Mouse (Mus musculus): Measurements from ENCODE around the gene Ezh2. TPM values are rescaled to one million over a fixed set of nuclear protein-coding genes. Genes with fewer than 3 reads are reported as not detected.

Gene Ezh2
- polyA plus RNA-seq, 1 experiment from 2014 or later = 216 TPM

DNA sequence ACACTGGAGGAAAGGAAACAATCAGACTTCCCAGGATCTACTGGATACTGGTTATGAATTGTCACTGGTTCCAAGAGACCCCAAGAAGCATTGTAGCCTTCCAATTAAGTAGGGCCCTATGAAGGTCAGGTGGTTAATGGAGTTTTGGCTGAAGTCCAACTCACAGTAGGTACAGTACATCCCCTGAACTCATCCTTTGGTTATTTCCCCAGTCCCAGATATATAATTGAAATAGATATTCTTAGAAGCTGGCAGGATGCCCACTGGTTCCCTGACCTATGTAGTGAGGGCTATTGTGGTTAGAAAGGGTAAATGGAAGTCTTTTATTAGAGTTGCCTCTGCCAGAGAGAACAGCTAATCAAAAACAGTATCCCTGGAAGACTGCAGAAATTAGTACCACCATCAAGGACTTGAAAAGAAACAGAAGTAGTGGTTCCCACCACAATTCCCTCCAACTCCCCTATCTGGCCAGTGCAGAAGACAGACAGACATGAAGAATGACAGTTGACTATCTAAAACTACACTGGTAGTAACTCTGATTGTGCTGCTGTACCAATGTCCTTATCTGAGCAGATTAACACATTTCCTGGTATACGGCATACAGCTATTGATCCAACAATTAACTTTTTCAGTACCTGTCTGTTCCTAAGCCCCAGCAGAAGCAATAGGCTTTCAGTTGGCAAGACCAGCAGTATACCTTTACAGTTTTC is 29.7 kb downstream of the Ezh2 start:
- Histone ChIP-seq H3K4me3 (ENCODE audit: low read depth, low read length) (no peak overlapping the region), H3K4me1 (replicated peaks; ENCODE audit: control insufficient read depth, insufficient read depth, low read length) (no peaks in the 10 kb centered on the region), H3K9me3 (ENCODE audit: control insufficient read depth, low read length) (no peaks in the 10 kb centered on the region), H3K36me3 (ENCODE audit: control insufficient read depth, insufficient read depth, low read length) (peaks cover 20% of the 10 kb centered on the region), H3K9ac (ENCODE audit: low read length) (no peak overlapping the region), H3K27me3 (ENCODE audit: control insufficient read depth, insufficient read depth, low read length) (no peaks in the 10 kb centered on the region), H3K27ac (ENCODE audit: low read depth, low read length) (no peak overlapping the region), H3K4me2 (ENCODE audit: low read depth, low read length, severe bottlenecking) (no peak overlapping the region)
- 97% methylated on average over 1 of the region's 1 CpGs for WGBS
- ATAC-seq (replicated peaks; ENCODE audit: low FRiP score) (0 out of 2 replicates have a peak, but pooled peaks have one; percentile 21), DNase-seq (ENCODE audit: low spot score) (no peak)

DNA sequence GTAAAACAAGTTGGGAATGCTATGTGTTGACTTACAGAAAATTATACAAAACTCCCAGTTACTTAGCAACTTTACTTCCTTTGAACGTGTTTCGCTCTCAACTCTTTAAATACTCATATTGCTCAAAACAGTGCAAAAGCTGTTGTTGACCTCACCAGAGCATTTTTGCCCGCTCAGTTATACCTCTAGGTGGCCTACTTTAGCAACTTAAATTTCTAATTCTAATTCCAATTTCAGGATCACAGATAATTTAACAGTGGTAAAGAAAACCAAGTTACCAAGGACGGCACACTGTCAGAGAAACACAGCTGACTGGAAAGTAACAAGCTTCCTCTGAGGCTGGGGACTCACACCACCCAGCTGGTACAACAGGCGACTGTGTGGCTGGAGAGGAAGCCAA is 33.7 kb downstream of the Ezh2 start:
- ATAC-seq (replicated peaks; ENCODE audit: low FRiP score) = no peak
- WGBS = 95% methylated on average over 5 of the region's 5 CpGs
- Histone ChIP-seq H3K9ac (ENCODE audit: low read length) (no peak overlapping the region), H3K27me3 (ENCODE audit: control insufficient read depth, insufficient read depth, low read length) (no peaks in the 10 kb centered on the region), H3K4me2 (ENCODE audit: low read depth, low read length, severe bottlenecking) (no peak overlapping the region), H3K4me1 (replicated peaks; ENCODE audit: control insufficient read depth, insufficient read depth, low read length) (no peaks in the 10 kb centered on the region), H3K4me3 (ENCODE audit: low read depth, low read length) (no peak overlapping the region), H3K36me3 (ENCODE audit: control insufficient read depth, insufficient read depth, low read length) (peaks cover 6% of the 10 kb centered on the region; the same call in 1 of the 2 replicates), H3K9me3 (ENCODE audit: control insufficient read depth, low read length) (no peaks in the 10 kb centered on the region), H3K27ac (ENCODE audit: low read depth, low read length) (no peak overlapping the region)
- no peak for DNase-seq (ENCODE audit: low spot score)

DNA sequence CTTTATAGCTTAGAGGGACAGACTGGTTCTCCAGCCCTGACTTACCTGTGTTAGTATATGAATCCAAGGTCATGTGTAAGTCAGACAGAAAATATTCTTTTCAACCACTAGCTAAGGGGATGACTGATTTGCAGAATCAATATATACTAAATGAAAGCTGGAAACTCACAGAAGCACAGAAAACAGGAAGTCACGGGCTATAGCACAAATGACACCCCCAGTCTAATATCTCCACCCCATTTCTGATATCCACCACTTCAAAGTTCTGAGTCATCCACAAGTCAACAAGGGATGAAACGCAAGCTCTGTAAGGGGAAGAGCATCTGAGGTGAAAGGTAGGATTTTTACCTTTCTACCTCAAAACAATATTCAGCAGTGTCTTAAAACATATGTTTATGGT is 34.3 kb downstream of the Ezh2 start:
- Histone ChIP-seq H3K27ac (ENCODE audit: low read depth, low read length) (no peak overlapping the region), H3K9ac (ENCODE audit: low read length) (no peak overlapping the region), H3K36me3 (ENCODE audit: control insufficient read depth, insufficient read depth, low read length) (peaks cover 4% of the 10 kb centered on the region; the same call in 1 of the 2 replicates), H3K4me3 (ENCODE audit: low read depth, low read length) (no peak overlapping the region), H3K4me2 (ENCODE audit: low read depth, low read length, severe bottlenecking) (no peak overlapping the region), H3K27me3 (ENCODE audit: control insufficient read depth, insufficient read depth, low read length) (no peaks in the 10 kb centered on the region), H3K9me3 (ENCODE audit: control insufficient read depth, low read length) (no peaks in the 10 kb centered on the region), H3K4me1 (replicated peaks; ENCODE audit: control insufficient read depth, insufficient read depth, low read length) (no peaks in the 10 kb centered on the region)
- ATAC-seq (replicated peaks; ENCODE audit: low FRiP score) (no peak), DNase-seq (ENCODE audit: low spot score) (no peak)
- WGBS = 91% methylated on average over 2 of the region's 2 CpGs

DNA sequence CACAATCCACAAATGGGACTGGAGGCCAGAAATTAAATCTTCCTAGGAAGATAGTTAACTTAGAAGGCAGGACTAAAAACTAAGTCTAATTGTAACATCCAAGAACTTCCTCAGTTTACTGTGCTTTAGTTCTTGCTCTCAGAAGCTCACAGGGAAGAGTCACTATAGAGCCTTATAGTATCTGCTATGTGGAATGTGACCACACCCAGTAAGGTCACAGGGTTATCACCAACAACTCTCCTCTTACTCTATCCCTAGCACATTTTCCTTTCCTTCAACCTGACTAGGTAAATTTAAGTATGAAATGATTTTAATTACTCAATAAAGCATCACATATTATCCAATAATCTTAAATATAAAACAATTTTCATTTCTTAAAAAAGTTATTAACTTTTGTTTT is 34.7 kb downstream of the Ezh2 start:
- no peak overlapping the region for H3K4me3 ChIP-seq (ENCODE audit: low read depth, low read length)
- ATAC-seq (replicated peaks; ENCODE audit: low FRiP score) (no peak), DNase-seq (ENCODE audit: low spot score) (no peak)
- H3K4me2 ChIP-seq (ENCODE audit: low read depth, low read length, severe bottlenecking) = no peak overlapping the region
- no peaks in the 10 kb centered on the region for H3K9me3 ChIP-seq (ENCODE audit: control insufficient read depth, low read length)
- H3K4me1 ChIP-seq (replicated peaks; ENCODE audit: control insufficient read depth, insufficient read depth, low read length) = no peaks in the 10 kb centered on the region
- no peaks in the 10 kb centered on the region for H3K27me3 ChIP-seq (ENCODE audit: control insufficient read depth, insufficient read depth, low read length)
- no peak overlapping the region for H3K27ac ChIP-seq (ENCODE audit: low read depth, low read length)
- peaks cover 4% of the 10 kb centered on the region; the same call in 1 of the 2 replicates for H3K36me3 ChIP-seq (ENCODE audit: control insufficient read depth, insufficient read depth, low read length)
- no peak overlapping the region for H3K9ac ChIP-seq (ENCODE audit: low read length)

DNA sequence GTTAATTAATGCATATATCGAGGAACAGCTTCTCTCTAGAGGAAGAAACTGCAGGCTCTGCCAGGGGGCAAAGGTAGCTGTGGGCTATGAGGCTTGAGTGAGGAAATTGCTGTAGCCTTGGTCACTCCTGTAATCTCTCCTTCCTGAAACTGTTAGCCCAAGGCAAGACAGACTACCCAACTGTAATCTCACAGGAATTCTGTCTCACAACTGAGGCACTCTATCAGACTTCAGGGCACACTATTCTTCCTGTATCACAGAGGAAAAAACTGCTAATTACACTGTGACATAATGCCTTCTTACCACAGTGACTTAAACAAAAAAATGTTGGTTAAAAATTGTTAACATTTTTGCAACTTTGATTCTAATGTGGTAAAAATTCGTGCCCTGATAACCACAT is 35.9 kb downstream of the Ezh2 start:
- no peaks in the 10 kb centered on the region for H3K4me1 ChIP-seq (replicated peaks; ENCODE audit: control insufficient read depth, insufficient read depth, low read length)
- H3K36me3 ChIP-seq (ENCODE audit: control insufficient read depth, insufficient read depth, low read length) = peaks cover 4% of the 10 kb centered on the region; the same call in 1 of the 2 replicates
- H3K27me3 ChIP-seq (ENCODE audit: control insufficient read depth, insufficient read depth, low read length) = no peaks in the 10 kb centered on the region
- no peak overlapping the region for H3K9ac ChIP-seq (ENCODE audit: low read length)
- H3K27ac ChIP-seq (ENCODE audit: low read depth, low read length) = no peak overlapping the region
- 91% methylated on average over 2 of the region's 2 CpGs for WGBS
- no peak overlapping the region for H3K4me2 ChIP-seq (ENCODE audit: low read depth, low read length, severe bottlenecking)
- ATAC-seq (replicated peaks; ENCODE audit: low FRiP score) = no peak
- no peaks in the 10 kb centered on the region for H3K9me3 ChIP-seq (ENCODE audit: control insufficient read depth, low read length)
- no peak overlapping the region for H3K4me3 ChIP-seq (ENCODE audit: low read depth, low read length)
- DNase-seq (ENCODE audit: low spot score) = no peak

DNA sequence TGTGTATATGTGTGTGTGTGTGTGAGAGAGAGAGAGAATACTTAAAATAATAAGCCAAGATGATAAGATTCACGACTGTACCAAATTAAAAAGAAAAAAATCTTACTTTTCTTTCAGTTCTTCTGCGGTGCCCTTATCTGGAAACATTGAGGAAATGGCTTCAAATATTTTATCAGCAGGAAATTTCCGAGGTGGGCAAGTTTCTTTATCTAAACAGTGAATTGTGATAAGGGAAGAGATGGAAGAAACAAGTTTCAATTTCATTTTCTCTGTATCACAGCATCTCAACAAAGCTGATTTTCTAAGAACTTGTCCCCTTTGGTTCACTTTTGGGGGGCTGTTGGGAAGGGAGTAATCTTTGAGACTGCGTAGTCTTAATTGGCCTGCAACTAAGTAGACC is 42.9 kb downstream of the Ezh2 start:
- H3K9me3 ChIP-seq (ENCODE audit: control insufficient read depth, low read length) = no peaks in the 10 kb centered on the region
- peaks cover 7% of the 10 kb centered on the region for H3K36me3 ChIP-seq (ENCODE audit: control insufficient read depth, insufficient read depth, low read length)
- no peaks in the 10 kb centered on the region for H3K4me1 ChIP-seq (replicated peaks; ENCODE audit: control insufficient read depth, insufficient read depth, low read length)
- whole genome bisulfite sequencing = 93% methylated on average over 4 of the region's 4 CpGs
- H3K4me3 ChIP-seq (ENCODE audit: low read depth, low read length) = no peak overlapping the region
- ATAC-seq (replicated peaks; ENCODE audit: low FRiP score) (no peak), DNase-seq (ENCODE audit: low spot score) (no peak)
- no peak overlapping the region for H3K9ac ChIP-seq (ENCODE audit: low read length)
- H3K4me2 ChIP-seq (ENCODE audit: low read depth, low read length, severe bottlenecking) = no peak overlapping the region
- no peaks in the 10 kb centered on the region for H3K27me3 ChIP-seq (ENCODE audit: control insufficient read depth, insufficient read depth, low read length)
- H3K27ac ChIP-seq (ENCODE audit: low read depth, low read length) = no peak overlapping the region

DNA sequence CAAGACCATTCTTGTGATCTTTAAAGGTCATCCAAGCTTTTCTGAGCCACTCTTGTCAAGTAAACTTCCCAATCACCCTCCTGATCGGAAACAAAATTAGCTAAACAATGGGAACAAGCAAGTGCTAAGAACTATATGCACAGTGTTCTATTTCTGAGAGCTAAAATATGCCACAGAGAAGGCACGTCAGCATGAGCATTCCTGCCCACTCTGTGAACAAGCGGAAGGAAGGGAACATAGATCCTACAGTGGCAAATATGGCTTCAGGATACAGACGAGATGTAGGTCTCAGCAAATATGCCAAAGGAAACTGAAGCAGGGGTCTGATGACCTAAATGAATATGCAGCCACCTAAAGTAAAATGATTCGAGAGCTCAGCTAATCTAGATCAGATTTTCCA is 59.8 kb downstream of the Ezh2 start:
- H3K9ac ChIP-seq (ENCODE audit: low read length) = no peak overlapping the region
- H3K9me3 ChIP-seq (ENCODE audit: control insufficient read depth, low read length) = no peaks in the 10 kb centered on the region
- no peaks in the 10 kb centered on the region for H3K27me3 ChIP-seq (ENCODE audit: control insufficient read depth, insufficient read depth, low read length)
- no peak overlapping the region for H3K27ac ChIP-seq (ENCODE audit: low read depth, low read length)
- DNase-seq (ENCODE audit: low spot score) (no peak), ATAC-seq (replicated peaks; ENCODE audit: low FRiP score) (no peak)
- no peak overlapping the region for H3K4me2 ChIP-seq (ENCODE audit: low read depth, low read length, severe bottlenecking)
- WGBS = 90% methylated on average over 5 of the region's 5 CpGs
- H3K4me1 ChIP-seq (replicated peaks; ENCODE audit: control insufficient read depth, insufficient read depth, low read length) = no peaks in the 10 kb centered on the region
- H3K4me3 ChIP-seq (ENCODE audit: low read depth, low read length) = no peak overlapping the region
- H3K36me3 ChIP-seq (ENCODE audit: control insufficient read depth, insufficient read depth, low read length) = peaks cover 11% of the 10 kb centered on the region; the same call in 1 of the 2 replicates

DNA sequence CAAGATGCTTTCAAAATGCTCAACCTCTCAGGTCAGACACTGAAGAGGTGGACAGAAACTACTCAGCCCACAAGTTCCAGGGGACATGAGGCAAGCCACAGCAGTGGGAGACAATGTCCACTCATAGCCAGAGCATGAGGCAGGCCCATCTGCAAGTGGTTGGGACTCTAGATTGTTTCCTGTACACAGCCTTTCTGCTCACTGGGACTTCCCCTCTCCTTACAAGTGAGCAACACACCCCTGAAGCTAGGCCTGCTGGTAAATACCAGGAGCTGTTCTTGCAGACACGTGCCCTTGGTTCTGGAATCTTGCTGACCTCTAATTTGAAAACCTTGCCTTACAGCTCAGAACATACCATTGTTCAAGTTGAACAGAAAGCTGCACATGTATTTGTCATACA is 62.6 kb downstream of the Ezh2 start:
- no peak overlapping the region for H3K9ac ChIP-seq (ENCODE audit: low read length)
- H3K27me3 ChIP-seq (ENCODE audit: control insufficient read depth, insufficient read depth, low read length) = no peaks in the 10 kb centered on the region
- no peak overlapping the region for H3K4me2 ChIP-seq (ENCODE audit: low read depth, low read length, severe bottlenecking)
- no peaks in the 10 kb centered on the region for H3K4me1 ChIP-seq (replicated peaks; ENCODE audit: control insufficient read depth, insufficient read depth, low read length)
- no peak for DNase-seq (ENCODE audit: low spot score)
- H3K9me3 ChIP-seq (ENCODE audit: control insufficient read depth, low read length) = no peaks in the 10 kb centered on the region
- ATAC-seq (replicated peaks; ENCODE audit: low FRiP score) = no peak
- no peak overlapping the region for H3K27ac ChIP-seq (ENCODE audit: low read depth, low read length)
- no peak overlapping the region for H3K4me3 ChIP-seq (ENCODE audit: low read depth, low read length)
- H3K36me3 ChIP-seq (ENCODE audit: control insufficient read depth, insufficient read depth, low read length) = peaks cover 13% of the 10 kb centered on the region; the same call in 1 of the 2 replicates
- 86% methylated on average over 1 of the region's 1 CpGs for WGBS

DNA sequence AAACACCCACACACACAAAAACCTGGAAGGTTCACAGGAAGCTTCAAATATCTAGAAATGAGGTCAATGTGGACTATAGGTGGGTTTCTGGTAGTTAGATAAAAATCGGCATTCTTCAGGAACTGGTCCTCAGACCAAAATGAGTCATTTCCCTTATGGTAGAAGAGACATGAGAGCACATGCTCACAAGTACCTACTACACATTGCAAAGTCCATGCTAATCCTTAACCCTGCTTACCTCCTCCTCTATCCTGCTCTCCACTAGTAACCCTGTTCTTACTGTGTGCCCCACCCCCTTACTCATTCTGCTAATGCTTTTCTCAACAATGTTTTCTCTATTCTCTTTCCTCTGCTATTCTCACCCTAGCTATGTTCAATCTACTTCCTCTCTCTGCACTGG is 67.5 kb downstream of the Ezh2 start:
- Histone ChIP-seq H3K4me3 (ENCODE audit: low read depth, low read length) (no peak overlapping the region), H3K4me1 (replicated peaks; ENCODE audit: control insufficient read depth, insufficient read depth, low read length) (no peaks in the 10 kb centered on the region), H3K9ac (ENCODE audit: low read length) (no peak overlapping the region), H3K9me3 (ENCODE audit: control insufficient read depth, low read length) (no peaks in the 10 kb centered on the region), H3K27me3 (ENCODE audit: control insufficient read depth, insufficient read depth, low read length) (no peaks in the 10 kb centered on the region), H3K36me3 (ENCODE audit: control insufficient read depth, insufficient read depth, low read length) (peaks cover 26% of the 10 kb centered on the region; the same call in 1 of the 2 replicates), H3K4me2 (ENCODE audit: low read depth, low read length, severe bottlenecking) (no peak overlapping the region), H3K27ac (ENCODE audit: low read depth, low read length) (no peak overlapping the region)
- no peak for DNase-seq (ENCODE audit: low spot score)
- WGBS = 81% methylated on average over 1 of the region's 1 CpGs
- ATAC-seq (replicated peaks; ENCODE audit: low FRiP score) = no peak

All from forebrain, embryonic 11.5 days (tissue).